Mouse (Mus musculus) stomach, postnatal 0 days (tissue): ENCODE measurements at regions not wholly inside any gene's neighbourhood (a gene's known extent, or its start where the extent isn't known, plus 50 kb on each side); places are given as distances from the start of the nearest gene placed in this dataset.
A peak's percentile ranks its signal among the peaks of the same experiment; 100 is the strongest.

Experiments used
- ATAC-seq: fragments of 200-750 bp; cut with Nextera tagmentation; 2 replicates; pipeline ENCODE4 v1.8.0; 2017; ENCODE audit not compliant: low FRiP score, low TSS enrichment
- DNase-seq: peaks from one replicate; pipeline ENCODE4 v3.0.0-alpha.2; 2016; ENCODE audit warnings: low spot score
- H3K27ac ChIP-seq: fragments of 300-500 bp; sonication (generic); replicated peaks from 2 replicates; pipeline ENCODE4 v1.5.1; 2014; ENCODE audit warnings: mild to moderate bottlenecking, control low read depth
- H3K27me3 ChIP-seq: fragments of 300-500 bp; sonication (generic); 2 replicates; pipeline ENCODE4 v1.6.1; 2014; ENCODE audit warnings: low read length; ENCODE audit not compliant: control insufficient read depth, insufficient read depth
- H3K36me3 ChIP-seq: fragments of 300-500 bp; sonication (generic); 2 replicates; pipeline ENCODE4 v1.6.1; 2014; ENCODE audit warnings: low read length, mixed read lengths; ENCODE audit not compliant: control insufficient read depth, insufficient read depth
- H3K4me1 ChIP-seq: fragments of 300-500 bp; sonication (generic); replicated peaks from 2 replicates; pipeline ENCODE4 v1.6.1; 2014; ENCODE audit warnings: antibody characterized with exemption; ENCODE audit not compliant: control insufficient read depth, insufficient read depth
- H3K4me2 ChIP-seq: fragments of 300-500 bp; sonication (generic); replicated peaks from 2 replicates; pipeline ENCODE4 v1.6.1; 2014; ENCODE audit warnings: low read depth, mild to moderate bottlenecking, control low read depth, moderate library complexity
- H3K4me3 ChIP-seq: fragments of 300-500 bp; sonication (generic); 2 replicates; pipeline ENCODE4 v1.5.1; 2014; ENCODE audit warnings: low read depth, low read length, control low read depth
- H3K9ac ChIP-seq: fragments of 300-500 bp; sonication (generic); 2 replicates; pipeline ENCODE4 v1.6.1; 2014; ENCODE audit warnings: mild to moderate bottlenecking, low read length, control low read depth, mixed read lengths
- H3K9me3 ChIP-seq: fragments of 300-500 bp; sonication (generic); 2 replicates; pipeline ENCODE4 v1.6.1; 2016; ENCODE audit warnings: low read length; ENCODE audit not compliant: control insufficient read depth
- CTCF ChIP-seq: IDR thresholded peaks from 2 replicates; pipeline ENCODE4 v1.5.1; 2016; ENCODE audit warnings: antibody characterized with exemption, low read depth, mild to moderate bottlenecking, moderate library complexity
- EP300 ChIP-seq: optimal IDR thresholded peaks from 2 replicates; pipeline ENCODE3; 2016; ENCODE audit warnings: antibody characterized with exemption
- WGBS: fragments of 180-500 bp; shearing (Covaris S2); extraction: QIAGEN DNeasy Blood & Tissue Kit; methylation state at CpG from one replicate; pipeline ENCODE4 v1.1.7; 2014; 5-methylcytosine and 5-hydroxymethylcytosine counted together

GRCm38 (mm10) chr3:103494043-103494442 is 81.0 kb upstream of the Syt6 start:
- Histone ChIP-seq H3K27ac (peak overlapping the region; percentile 63; the same call in 1 of the 2 replicates), H3K4me2 (no peak overlapping the region), H3K36me3 (no peaks in the 10 kb centered on the region), H3K4me3 (no peak overlapping the region), H3K9ac (no peak overlapping the region), H3K9me3 (no peaks in the 10 kb centered on the region), H3K27me3 (no peaks in the 10 kb centered on the region), H3K4me1 (no peaks in the 10 kb centered on the region)
- DNase-seq: no peak
- ATAC-seq: peak; percentile 89
- TF ChIP-seq CTCF (no peak), EP300 (no peak)
- WGBS: 70% methylated on average over 3 of the region's 3 CpGs

GRCm38 (mm10) chr3:103496083-103496482 is 78.9 kb upstream of the Syt6 start:
- no peak for ATAC-seq
- 76% methylated on average over 6 of the region's 6 CpGs for WGBS
- no peaks in the 10 kb centered on the region for H3K9me3 ChIP-seq
- H3K36me3 ChIP-seq: no peaks in the 10 kb centered on the region
- H3K4me2 ChIP-seq: no peak overlapping the region
- no peak for TF ChIP-seq EP300
- TF ChIP-seq CTCF: no peak
- no peaks in the 10 kb centered on the region for H3K4me1 ChIP-seq
- no peaks in the 10 kb centered on the region for H3K27me3 ChIP-seq
- H3K27ac ChIP-seq: no peak overlapping the region
- no peak overlapping the region for H3K9ac ChIP-seq
- no peak overlapping the region for H3K4me3 ChIP-seq
- DNase-seq: no peak

GRCm38 (mm10) chr3:103496683-103497082 is 78.3 kb upstream of the Syt6 start:
- no peak overlapping the region for H3K4me3 ChIP-seq
- H3K4me1 ChIP-seq: no peaks in the 10 kb centered on the region
- H3K36me3 ChIP-seq: no peaks in the 10 kb centered on the region
- DNase-seq: no peak
- H3K9me3 ChIP-seq: no peaks in the 10 kb centered on the region
- no peak for ATAC-seq
- no peak overlapping the region for H3K27ac ChIP-seq
- H3K4me2 ChIP-seq: no peak overlapping the region
- WGBS: 74% methylated on average over 3 of the region's 3 CpGs
- no peaks in the 10 kb centered on the region for H3K27me3 ChIP-seq
- no peak overlapping the region for H3K9ac ChIP-seq
- TF ChIP-seq CTCF: no peak
- TF ChIP-seq EP300: no peak

GRCm38 (mm10) chr3:103497696-103498095 is 77.3 kb upstream of the Syt6 start:
- no peak overlapping the region for H3K9ac ChIP-seq
- no peak overlapping the region for H3K4me2 ChIP-seq
- no peaks in the 10 kb centered on the region for H3K4me1 ChIP-seq
- DNase-seq (no peak), ATAC-seq (no peak)
- no peak overlapping the region for H3K4me3 ChIP-seq
- H3K36me3 ChIP-seq: no peaks in the 10 kb centered on the region
- no peak overlapping the region for H3K27ac ChIP-seq
- H3K9me3 ChIP-seq: no peaks in the 10 kb centered on the region
- TF ChIP-seq CTCF (no peak), EP300 (no peak)
- H3K27me3 ChIP-seq: no peaks in the 10 kb centered on the region
- WGBS: 84% methylated on average over 3 of the region's 3 CpGs

GRCm38 (mm10) chr3:103498458-103498857 is 76.6 kb upstream of the Syt6 start:
- no peak overlapping the region for H3K4me3 ChIP-seq
- H3K4me1 ChIP-seq: no peaks in the 10 kb centered on the region
- WGBS: 89% methylated on average over 4 of the region's 4 CpGs
- no peak overlapping the region for H3K4me2 ChIP-seq
- H3K9ac ChIP-seq: no peak overlapping the region
- ATAC-seq: no peak
- no peak for DNase-seq
- no peak overlapping the region for H3K27ac ChIP-seq
- no peaks in the 10 kb centered on the region for H3K36me3 ChIP-seq
- no peaks in the 10 kb centered on the region for H3K9me3 ChIP-seq
- TF ChIP-seq CTCF (no peak), EP300 (no peak)
- no peaks in the 10 kb centered on the region for H3K27me3 ChIP-seq

- 50% methylated on average over 1 of the region's 1 CpGs for WGBS
- H3K9me3 ChIP-seq: no peaks in the 10 kb centered on the region
- H3K4me3 ChIP-seq: no peak overlapping the region
- H3K9ac ChIP-seq: no peak overlapping the region
- DNase-seq (no peak), ATAC-seq (no peak)
- H3K4me2 ChIP-seq: no peak overlapping the region
- no peaks in the 10 kb centered on the region for H3K27me3 ChIP-seq
- TF ChIP-seq EP300 (no peak), CTCF (no peak)
- no peak overlapping the region for H3K27ac ChIP-seq
- no peaks in the 10 kb centered on the region for H3K36me3 ChIP-seq
- no peaks in the 10 kb centered on the region for H3K4me1 ChIP-seq
Measured at GRCm38 (mm10) chr3:103499801-103500200, 75.2 kb upstream of the Syt6 start.
